Mouse (Mus musculus) midbrain, postnatal 0 days (tissue): ENCODE measurements around the gene Ints1. TPM values are rescaled to one million over a fixed set of nuclear protein-coding genes. Genes with fewer than 3 reads are reported as not detected.

Experiments used
- ATAC-seq: fragments of 200-750 bp; cut with Nextera tagmentation; 2 replicates; pipeline ENCODE4 v1.8.0; 2017; ENCODE audit warnings: moderate number of reproducible peaks, mild to moderate bottlenecking, moderate TSS enrichment, moderate library complexity; ENCODE audit not compliant: low FRiP score
- DNase-seq: peaks from one replicate; pipeline ENCODE4 v3.0.0-alpha.2; 2015; ENCODE audit warnings: low spot score
- H3K27ac ChIP-seq: fragments of 300-500 bp; sonication (generic); 2 replicates; pipeline ENCODE4 v1.5.1; 2014; ENCODE audit warnings: low read depth, mild to moderate bottlenecking, low read length, mixed read lengths
- H3K27me3 ChIP-seq: fragments of 300-500 bp; sonication (generic); 2 replicates; pipeline ENCODE4 v1.6.1; 2014; ENCODE audit warnings: low read length, control low read depth, mixed read lengths; ENCODE audit not compliant: insufficient read depth
- H3K36me3 ChIP-seq: fragments of 300-500 bp; sonication (generic); 2 replicates; pipeline ENCODE4 v1.6.1; 2014; ENCODE audit warnings: low read length, control low read depth, mixed read lengths; ENCODE audit not compliant: insufficient read depth
- H3K4me1 ChIP-seq: fragments of 300-500 bp; sonication (generic); 2 replicates; pipeline ENCODE4 v1.6.1; 2014; ENCODE audit warnings: mild to moderate bottlenecking, control low read depth, antibody characterized with exemption, low read length, mixed read lengths; ENCODE audit not compliant: insufficient read depth
- H3K4me2 ChIP-seq: fragments of 300-500 bp; sonication (generic); 2 replicates; pipeline ENCODE4 v1.6.1; 2014; ENCODE audit warnings: low read depth, mild to moderate bottlenecking, low read length, mixed read lengths; ENCODE audit not compliant: poor library complexity, severe bottlenecking
- H3K4me3 ChIP-seq: fragments of 300-500 bp; sonication (generic); 2 replicates; pipeline ENCODE4 v1.5.1; 2014; ENCODE audit warnings: low read depth, mild to moderate bottlenecking, low read length, moderate library complexity
- H3K9ac ChIP-seq: fragments of 300-500 bp; sonication (generic); replicated peaks from 2 replicates; pipeline ENCODE4 v1.6.1; 2014; ENCODE audit warnings: mild to moderate bottlenecking, low read length, moderate library complexity, mixed read lengths; ENCODE audit not compliant: poor library complexity, severe bottlenecking
- H3K9me3 ChIP-seq: fragments of 300-500 bp; sonication (generic); 2 replicates; pipeline ENCODE4 v1.6.1; 2016; ENCODE audit warnings: low read length, control low read depth
- CTCF ChIP-seq: IDR thresholded peaks from 2 replicates; pipeline ENCODE4 v1.5.1; 2016; ENCODE audit warnings: antibody characterized with exemption, mild to moderate bottlenecking
- WGBS: fragments of 180-500 bp; shearing (Covaris S2); extraction: QIAGEN DNeasy Blood & Tissue Kit; methylation state at CpG from one replicate; pipeline ENCODE4 v1.1.7; 2014; 5-methylcytosine and 5-hydroxymethylcytosine counted together
- microRNA-seq: library from miRNA; unstranded; fragments of <30 nt; microRNA quantifications from one replicate; pipeline ENCODE4, GENCODE M21; 2016; ENCODE audit warnings: borderline number of aligned reads
- polyA plus RNA-seq: library from polyadenylated mRNA; unstranded; fragments of >200 nt; fragmentation: Nextera tagmentation; extraction: Ambion mirVana; gene quantifications from 2 replicates; pipeline ENCODE4 v1.2.1, GENCODE M21; 2015
- total RNA-seq: library from RNA; depleted of rRNA; stranded (reverse); fragments of >200 nt; gene quantifications from 2 replicates; pipeline ENCODE4 v1.2.3, GENCODE M21; 2014; rRNA removed

Ints1 gene
- total and polyA plus RNA-seq, 2 experiments from 2014 or later = 27.1 to 129 TPM

- Histone ChIP-seq H3K27ac (no peak overlapping the region), H3K27me3 (no peaks in the 10 kb centered on the region), H3K9me3 (no peaks in the 10 kb centered on the region), H3K4me3 (no peak overlapping the region), H3K4me2 (no peak overlapping the region), H3K9ac (no peak overlapping the region), H3K4me1 (no peaks in the 10 kb centered on the region), H3K36me3 (peaks cover 50% of the 10 kb centered on the region)
- no peak for TF ChIP-seq CTCF
- no peak for DNase-seq
- no peak for ATAC-seq
- WGBS = 89% methylated on average over 10 of the region's 10 CpGs
Observed at GRCm38 (mm10) chr5:139706496-139706895, 69.0 kb downstream of the Ints1 start.

DNA sequence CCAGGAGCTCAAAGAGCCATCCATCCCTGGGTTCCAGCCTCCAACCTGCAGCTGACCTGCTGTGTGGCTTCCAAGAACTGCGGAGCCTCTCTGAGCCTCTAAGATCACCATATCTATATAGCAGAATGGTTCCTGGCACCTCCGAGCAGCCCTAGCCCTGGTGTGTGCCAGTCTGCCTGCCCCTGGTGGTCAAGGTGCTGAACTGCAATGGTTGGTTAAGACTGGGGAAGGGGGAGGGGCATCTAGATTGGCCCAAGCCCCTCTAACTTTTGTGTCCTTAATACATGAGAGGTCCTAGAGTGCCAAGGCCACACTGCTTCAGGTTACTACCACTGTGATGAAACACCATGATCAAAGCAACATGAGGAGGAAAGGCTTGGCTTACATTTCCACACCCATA, 72.6 kb downstream of the Ints1 start:
- no peaks in the 10 kb centered on the region for H3K9me3 ChIP-seq
- TF ChIP-seq CTCF = peak; percentile 65
- 74% methylated on average over 2 of the region's 2 CpGs for WGBS
- H3K36me3 ChIP-seq = peaks cover 17% of the 10 kb centered on the region
- no peak overlapping the region for H3K4me3 ChIP-seq
- ATAC-seq = no peak
- no peak for DNase-seq
- H3K27ac ChIP-seq = no peak overlapping the region
- no peaks in the 10 kb centered on the region for H3K27me3 ChIP-seq
- H3K4me1 ChIP-seq = no peaks in the 10 kb centered on the region
- H3K9ac ChIP-seq = no peak overlapping the region
- H3K4me2 ChIP-seq = no peak overlapping the region

- DNase-seq = no peak
- TF ChIP-seq CTCF = no peak
- ATAC-seq = no peak
- WGBS = 81% methylated on average over 10 of the region's 10 CpGs
- Histone ChIP-seq H3K9me3 (no peaks in the 10 kb centered on the region), H3K9ac (no peak overlapping the region), H3K27ac (no peak overlapping the region), H3K27me3 (no peaks in the 10 kb centered on the region), H3K4me3 (no peak overlapping the region), H3K4me2 (no peak overlapping the region), H3K4me1 (no peaks in the 10 kb centered on the region), H3K36me3 (peaks cover 13% of the 10 kb centered on the region)
Observed at GRCm38 (mm10) chr5:139702236-139702635, 73.2 kb downstream of the Ints1 start.

Small RNAs within 50 kb of the gene (microRNA-seq; reads per million reads assigned to microRNA genes)
- gene Mir7037 = 1.7 reads per million

Other genes starting within 250 kb of the Ints1 start
- gene Uncx, start 232.2 kb downstream of the Ints1 start, total RNA-seq = 21.2 and 24.3 TPM in 2 replicates
- 15.5 and 20.0 TPM in 2 replicates for gene Uncx, start 232.2 kb downstream of the Ints1 start, polyA plus RNA-seq
- gene Micall2, start 39.3 kb downstream of the Ints1 start, total RNA-seq = 10.8 and 16.6 TPM in 2 replicates
- 15.1 and 17.4 TPM in 2 replicates for gene Micall2, start 39.3 kb downstream of the Ints1 start, polyA plus RNA-seq
- gene Mafk, start 15.8 kb upstream of the Ints1 start, total RNA-seq = 15.2 and 17.8 TPM in 2 replicates
- 8.7 and 9.3 TPM in 2 replicates for gene Mafk, start 15.8 kb upstream of the Ints1 start, polyA plus RNA-seq
- 0.05 TPM in 1 of 2 replicates, not detected in the other for gene Tmem184a, start 44.2 kb upstream of the Ints1 start, total RNA-seq
- 0.16 and 0.29 TPM in 2 replicates for gene Tmem184a, start 44.2 kb upstream of the Ints1 start, polyA plus RNA-seq
- gene Gm26938, start 50.7 kb upstream of the Ints1 start, total RNA-seq = 1.3 TPM in 1 of 2 replicates, not detected in the other
- not detected in 2 replicates for gene Gm26938, start 50.7 kb upstream of the Ints1 start, polyA plus RNA-seq
- gene Psmg3, start 51.2 kb upstream of the Ints1 start, total RNA-seq = 20.4 and 28.7 TPM in 2 replicates
- gene Psmg3, start 51.2 kb upstream of the Ints1 start, polyA plus RNA-seq = 61.0 and 65.9 TPM in 2 replicates
- 21.5 and 57.5 TPM in 2 replicates for gene Elfn1, start 132.3 kb upstream of the Ints1 start, total RNA-seq
- gene Elfn1, start 132.3 kb upstream of the Ints1 start, polyA plus RNA-seq = 3.1 and 3.7 TPM in 2 replicates